In the genomic region with DNA sequence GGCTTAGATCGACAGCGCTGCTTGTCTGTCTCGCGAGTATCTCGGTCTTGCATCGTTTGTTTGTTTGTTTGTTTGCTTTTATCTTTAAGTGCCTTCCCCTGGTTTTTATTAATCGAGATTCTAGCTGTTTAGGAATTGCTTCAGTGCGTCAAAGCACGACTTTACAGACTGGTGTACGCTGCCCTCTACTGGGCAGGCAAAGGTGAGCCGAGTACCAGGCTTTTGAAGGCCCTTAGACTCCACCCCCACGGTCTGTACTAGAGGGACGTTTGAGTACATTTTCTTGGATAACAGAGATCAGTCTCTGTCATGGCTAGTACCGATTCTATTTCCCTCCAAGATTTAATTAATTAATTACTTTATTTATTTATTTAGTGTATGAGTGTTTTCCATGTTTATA, we compare ENCODE assay signal across 10 mouse cellular contexts. TPM values are rescaled to one million over a fixed set of nuclear protein-coding genes. Genes with fewer than 3 reads are reported as not detected.
DNase-seq lines count a peak whose midpoint lies in the region; ATAC-seq and TF ChIP-seq lines count a peak whose summit lies in the region.
"Had no signal": no experiment of that assay in that cellular context is flagged by ENCODE, and none has a peak within 500 bp of the region (broad histone marks: within the 10 kb centered on the region; RNA-seq: fewer than 3 reads in every experiment).

No protein-coding gene starts in this region.

- no peaks in the 10 kb centered on the region; the same call in 1 of the 2 replicates for H3K36me3 ChIP-seq in liver, embryonic 11.5 days (ENCODE audit: control insufficient read depth, insufficient read depth, low read length)
- H3K36me3 ChIP-seq in heart, embryonic 12.5 days: no peaks in the 10 kb centered on the region; the same call in 1 of the 2 replicates
- no peaks in the 10 kb centered on the region for H3K36me3 ChIP-seq in liver, adult 2 months (ENCODE audit: control insufficient read depth, insufficient read depth, low read length)
- no peaks in the 10 kb centered on the region for H3K36me3 ChIP-seq in intestine, embryonic 15.5 days

- no peaks in the 10 kb centered on the region for H3K79me2 ChIP-seq in liver, adult 2 months (ENCODE audit: control insufficient read depth, insufficient read depth, low read length)

- no peak overlapping the region for H3K9ac ChIP-seq in liver, embryonic 11.5 days (ENCODE audit: low read depth, low read length)
- 0 out of 2 replicates have a peak overlapping the region, but pooled peaks have one; percentile 26 for H3K9ac ChIP-seq in heart, embryonic 12.5 days
- no peak overlapping the region for H3K9ac ChIP-seq in liver, adult 2 months (ENCODE audit: low read depth, low read length)
- H3K9ac ChIP-seq in intestine, embryonic 15.5 days: no peak overlapping the region

- H3K4me2 ChIP-seq in liver, embryonic 11.5 days: no peak overlapping the region
- peak overlapping the region; percentile 17; the same call in 1 of the 2 replicates for H3K4me2 ChIP-seq in heart, embryonic 12.5 days
- no peak overlapping the region for H3K4me2 ChIP-seq in intestine, embryonic 15.5 days (replicated peaks)

- TF ChIP-seq POLR2A in liver, adult 2 months (IDR thresholded peaks at IDR 0.05; ENCODE audit: extremely low read depth, insufficient read depth, low read length): no peak
- TF ChIP-seq POLR2A in olfactory bulb, adult 2 months (IDR thresholded peaks at IDR 0.05; ENCODE audit: insufficient read depth, low read depth, low read length): no peak

- peak; percentile 68 for DNase-seq in liver
- DNase-seq in liver, embryonic 11.5 days (ENCODE audit: low spot score): no peak
- peak; percentile 86 for DNase-seq in MN1 (ENCODE audit: low spot score)
- DNase-seq in cerebellum, adult 8-10 months: peak; percentile 68
- DNase-seq in liver, adult 2 months (ENCODE audit: extremely low read depth, low read depth, low spot score): peak; percentile 53

- 5% methylated on average over 14 of the region's 14 CpGs for WGBS in liver, embryonic 11.5 days
- WGBS in heart, embryonic 12.5 days: 6% methylated on average over 14 of the region's 14 CpGs
- WGBS in liver, adult 2 months: 4% methylated on average over 14 of the region's 14 CpGs
- 5% methylated on average over 14 of the region's 14 CpGs for WGBS in olfactory bulb, adult 2 months
- 4% methylated on average over 14 of the region's 14 CpGs for WGBS in intestine, embryonic 15.5 days

- no peaks in the 10 kb centered on the region for H3K27me3 ChIP-seq in liver, embryonic 11.5 days (replicated peaks; ENCODE audit: control insufficient read depth, insufficient read depth, low read length)
- H3K27me3 ChIP-seq in heart, embryonic 12.5 days (replicated peaks): no peaks in the 10 kb centered on the region
- no peaks in the 10 kb centered on the region for H3K27me3 ChIP-seq in liver, adult 2 months (ENCODE audit: control insufficient read depth, insufficient read depth, low read length)
- H3K27me3 ChIP-seq in intestine, embryonic 15.5 days (replicated peaks): no peaks in the 10 kb centered on the region

- H3K4me3 ChIP-seq in liver, embryonic 11.5 days (ENCODE audit: low read depth, low read length): no peak overlapping the region
- no peak overlapping the region for H3K4me3 ChIP-seq in heart, embryonic 12.5 days
- no peak overlapping the region for H3K4me3 ChIP-seq in liver, adult 2 months (ENCODE audit: insufficient read depth, low read depth, low read length)
- H3K4me3 ChIP-seq in olfactory bulb, adult 2 months (ENCODE audit: insufficient read depth, low read depth, low read length): no peak overlapping the region
- no peak overlapping the region for H3K4me3 ChIP-seq in intestine, embryonic 15.5 days (replicated peaks)

- no peaks in the 10 kb centered on the region for H3K4me1 ChIP-seq in liver, embryonic 11.5 days (replicated peaks; ENCODE audit: control insufficient read depth, insufficient read depth, low read length)
- H3K4me1 ChIP-seq in heart, embryonic 12.5 days (replicated peaks): peaks cover 6% of the 10 kb centered on the region
- peaks cover 2% of the 10 kb centered on the region; the same call in 1 of the 2 replicates for H3K4me1 ChIP-seq in liver, adult 2 months (ENCODE audit: control insufficient read depth, insufficient read depth, low read length)
- H3K4me1 ChIP-seq in olfactory bulb, adult 2 months (ENCODE audit: control insufficient read depth, insufficient read depth, low read length): no peaks in the 10 kb centered on the region
- H3K4me1 ChIP-seq in intestine, embryonic 15.5 days (replicated peaks): no peaks in the 10 kb centered on the region

- no peak for ATAC-seq in liver, embryonic 11.5 days (replicated peaks; ENCODE audit: low FRiP score)
- no peak for ATAC-seq in heart, embryonic 12.5 days (ENCODE audit: insufficient number of reproducible peaks, low FRiP score)
- no peak for ATAC-seq in intestine, embryonic 15.5 days

- no peak overlapping the region for H3K27ac ChIP-seq in liver, embryonic 11.5 days (ENCODE audit: low read depth, low read length)
- no peak overlapping the region for H3K27ac ChIP-seq in heart, embryonic 12.5 days (ENCODE audit: poor library complexity, severe bottlenecking)
- no peak overlapping the region for H3K27ac ChIP-seq in liver, adult 2 months (replicated peaks; ENCODE audit: insufficient read depth, low read depth, low read length)
- no peak overlapping the region for H3K27ac ChIP-seq in olfactory bulb, adult 2 months (ENCODE audit: insufficient read depth, low read depth, low read length)
- no peak overlapping the region for H3K27ac ChIP-seq in intestine, embryonic 15.5 days
- H3K27ac ChIP-seq: macrophage had no signal

- H3K9me3 ChIP-seq in liver, embryonic 11.5 days (ENCODE audit: control insufficient read depth, low read length): no peaks in the 10 kb centered on the region
- no peaks in the 10 kb centered on the region for H3K9me3 ChIP-seq in heart, embryonic 12.5 days (replicated peaks)
- no peaks in the 10 kb centered on the region for H3K9me3 ChIP-seq in intestine, embryonic 15.5 days

- TF ChIP-seq CTCF in liver, adult 2 months (IDR thresholded peaks at IDR 0.05; ENCODE audit: low read depth, low read length): peak; percentile 91
- TF ChIP-seq CTCF in olfactory bulb, adult 2 months (IDR thresholded peaks at IDR 0.05; ENCODE audit: insufficient read depth, low read depth, low read length): peak; percentile 40

RNA-seq across cellular contexts. Expression of gene Mtg1, which starts 4.0 kb away (rescaled TPM):
- 41.6 and 46.8 TPM in 2 replicates for polyA plus RNA-seq in liver, embryonic 11.5 days (2014; fragmentation: Nextera tagmentation; extraction: Ambion mirVana)
- 28.3 and 28.9 TPM in 2 replicates for polyA plus RNA-seq in heart, embryonic 12.5 days (2016; fragmentation: Nextera tagmentation; extraction: Ambion mirVana)
- 17.4 and 19.3 TPM in 2 replicates for total RNA-seq in liver, adult 2 months (2014; rRNA removed)
- 24.7 and 29.7 TPM in 2 replicates for polyA plus RNA-seq in liver, adult 2 months (2012; rRNA removed)
- not detected in 2 replicates for polyA plus RNA-seq in olfactory bulb, adult 2 months (2012; ENCODE audit: insufficient read depth, insufficient read length, low replicate concordance, missing spikeins)
- polyA plus RNA-seq in intestine, embryonic 15.5 days (2015; fragmentation: Nextera tagmentation; extraction: Ambion mirVana): 24.0 and 27.3 TPM in 2 replicates

RNA-seq across cellular contexts. Expression of gene Sprn, which starts 13.3 kb away (rescaled TPM):
- polyA plus RNA-seq in liver, embryonic 11.5 days (2014; fragmentation: Nextera tagmentation; extraction: Ambion mirVana): not detected in 2 replicates
- 0.08 TPM in 1 of 2 replicates, not detected in the other for polyA plus RNA-seq in heart, embryonic 12.5 days (2016; fragmentation: Nextera tagmentation; extraction: Ambion mirVana)
- 1.4 and 1.5 TPM in 2 replicates for total RNA-seq in liver, adult 2 months (2014; rRNA removed)
- 1.3 and 1.7 TPM in 2 replicates for polyA plus RNA-seq in liver, adult 2 months (2012; rRNA removed)
- polyA plus RNA-seq in olfactory bulb, adult 2 months (2012; ENCODE audit: insufficient read depth, insufficient read length, low replicate concordance, missing spikeins): not detected in 2 replicates
- polyA plus RNA-seq in intestine, embryonic 15.5 days (2015; fragmentation: Nextera tagmentation; extraction: Ambion mirVana): 1.2 and 1.7 TPM in 2 replicates
- polyA plus RNA-seq: macrophage had no signal

RNA-seq across cellular contexts. Expression of gene Olfr522, which starts 23.2 kb away (rescaled TPM):
- polyA plus RNA-seq in liver, embryonic 11.5 days (2014; fragmentation: Nextera tagmentation; extraction: Ambion mirVana): not detected in 2 replicates
- polyA plus RNA-seq in heart, embryonic 12.5 days (2016; fragmentation: Nextera tagmentation; extraction: Ambion mirVana): not detected in 2 replicates
- not detected in 2 replicates for total RNA-seq in liver, adult 2 months (2014; rRNA removed)
- not detected in 2 replicates for polyA plus RNA-seq in liver, adult 2 months (2012; rRNA removed)
- polyA plus RNA-seq in olfactory bulb, adult 2 months (2012; ENCODE audit: insufficient read depth, insufficient read length, low replicate concordance, missing spikeins): not detected in 2 replicates
- not detected in 2 replicates for polyA plus RNA-seq in intestine, embryonic 15.5 days (2015; fragmentation: Nextera tagmentation; extraction: Ambion mirVana)
- polyA plus RNA-seq: frontal cortex, adult 2 months; macrophage had no signal

RNA-seq across cellular contexts. Expression of gene Echs1, which starts 25.1 kb away (rescaled TPM):
- polyA plus RNA-seq in liver, embryonic 11.5 days (2014; fragmentation: Nextera tagmentation; extraction: Ambion mirVana): 119 and 129 TPM in 2 replicates
- 174 and 176 TPM in 2 replicates for polyA plus RNA-seq in heart, embryonic 12.5 days (2016; fragmentation: Nextera tagmentation; extraction: Ambion mirVana)
- total RNA-seq in liver, adult 2 months (2014; rRNA removed): 411 and 412 TPM in 2 replicates
- 271 and 349 TPM in 2 replicates for polyA plus RNA-seq in liver, adult 2 months (2012; rRNA removed)
- not detected in 2 replicates for polyA plus RNA-seq in olfactory bulb, adult 2 months (2012; ENCODE audit: insufficient read depth, insufficient read length, low replicate concordance, missing spikeins)
- polyA plus RNA-seq in intestine, embryonic 15.5 days (2015; fragmentation: Nextera tagmentation; extraction: Ambion mirVana): 183 and 188 TPM in 2 replicates

RNA-seq across cellular contexts. Expression of gene Paox, which starts 25.8 kb away (rescaled TPM):
- 18.2 and 20.7 TPM in 2 replicates for polyA plus RNA-seq in liver, embryonic 11.5 days (2014; fragmentation: Nextera tagmentation; extraction: Ambion mirVana)
- 14.5 and 16.3 TPM in 2 replicates for polyA plus RNA-seq in heart, embryonic 12.5 days (2016; fragmentation: Nextera tagmentation; extraction: Ambion mirVana)
- total RNA-seq in liver, adult 2 months (2014; rRNA removed): 86.9 and 87.5 TPM in 2 replicates
- 59.1 and 67.7 TPM in 2 replicates for polyA plus RNA-seq in liver, adult 2 months (2012; rRNA removed)
- polyA plus RNA-seq in olfactory bulb, adult 2 months (2012; ENCODE audit: insufficient read depth, insufficient read length, low replicate concordance, missing spikeins): not detected in 2 replicates
- polyA plus RNA-seq in intestine, embryonic 15.5 days (2015; fragmentation: Nextera tagmentation; extraction: Ambion mirVana): 38.3 and 38.4 TPM in 2 replicates

Comparison
In these comparisons a context has a peak if more than half of its experiments do, and no peak if none do; other contexts are left out.
1. RNA of gene Mtg1, which starts 4.0 kb away (polyA plus RNA-seq): 41.6 to 46.8 TPM in liver, embryonic 11.5 days, 24.7 to 29.7 TPM in liver, adult 2 months, 28.3 to 28.9 TPM in heart, embryonic 12.5 days and 24.0 to 27.3 TPM in intestine, embryonic 15.5 days; not detected in olfactory bulb, adult 2 months; every median in the first group is over 10 times any median in the second.